Mouse (Mus musculus) forebrain, embryonic 14.5 days (tissue): ENCODE measurements at regions not wholly inside any gene's neighbourhood (a gene's known extent, or its start where the extent isn't known, plus 50 kb on each side); places are given as distances from the start of the nearest gene placed in this dataset.

Experiments
- ATAC-seq: fragments of 200-750 bp; cut with Nextera tagmentation; 2 replicates; pipeline ENCODE4 v1.8.0; 2017; ENCODE audit warnings: mild to moderate bottlenecking, moderate library complexity
- DNase-seq: peaks from one replicate; pipeline ENCODE4 v3.0.0-alpha.2; 2015; ENCODE audit warnings: low spot score
- H3K27ac ChIP-seq: fragments of 300-500 bp; sonication (generic); 2 replicates; pipeline ENCODE4 v1.5.1; 2014; ENCODE audit warnings: low read depth, mild to moderate bottlenecking, control low read depth, low read length, moderate library complexity
- H3K27me3 ChIP-seq: fragments of 300-500 bp; sonication (generic); replicated peaks from 2 replicates; pipeline ENCODE4 v1.6.1; 2014; ENCODE audit warnings: low read length, control low read depth, mixed read lengths; ENCODE audit not compliant: control insufficient read depth, insufficient read depth
- H3K36me3 ChIP-seq: fragments of 300-500 bp; sonication (generic); 2 replicates; pipeline ENCODE4 v1.6.1; 2014; ENCODE audit warnings: low read length, control low read depth; ENCODE audit not compliant: control insufficient read depth, insufficient read depth
- H3K4me1 ChIP-seq: fragments of 300-500 bp; sonication (generic); 2 replicates; pipeline ENCODE4 v1.6.1; 2014; ENCODE audit warnings: antibody characterized with exemption, low read length, control low read depth; ENCODE audit not compliant: control insufficient read depth, insufficient read depth
- H3K4me2 ChIP-seq: fragments of 300-500 bp; sonication (generic); 2 replicates; pipeline ENCODE4 v1.6.1; 2014; ENCODE audit warnings: mild to moderate bottlenecking, control low read depth, low read length
- H3K4me3 ChIP-seq: fragments of 300-500 bp; sonication (generic); 2 replicates; pipeline ENCODE4 v1.5.1; 2014; ENCODE audit warnings: low read depth, low read length, control low read depth
- H3K9ac ChIP-seq: fragments of 300-500 bp; sonication (generic); 2 replicates; pipeline ENCODE4 v1.6.1; 2014; ENCODE audit warnings: mild to moderate bottlenecking, low read length, control low read depth, moderate library complexity
- H3K9me3 ChIP-seq: fragments of 300-500 bp; sonication (generic); replicated peaks from 2 replicates; pipeline ENCODE4 v1.6.1; 2016; ENCODE audit warnings: low read length, control low read depth, mixed read lengths; ENCODE audit not compliant: control insufficient read depth
- WGBS: fragments of 180-500 bp; shearing (Covaris S2); extraction: QIAGEN DNeasy Blood & Tissue Kit; methylation state at CpG from one replicate; pipeline ENCODE4 v1.1.7; 2014; 5-methylcytosine and 5-hydroxymethylcytosine counted together

GRCm38 (mm10) chr4:100674916-100675315, 101.6 kb upstream of the Cachd1 start:
- Histone ChIP-seq H3K27ac (no peak overlapping the region), H3K27me3 (no peaks in the 10 kb centered on the region), H3K9me3 (no peaks in the 10 kb centered on the region), H3K4me2 (no peak overlapping the region), H3K9ac (no peak overlapping the region), H3K4me1 (no peaks in the 10 kb centered on the region), H3K4me3 (no peak overlapping the region), H3K36me3 (no peaks in the 10 kb centered on the region)
- DNase-seq = no peak
- 83% methylated on average over 4 of the region's 4 CpGs for WGBS
- ATAC-seq = no peak

GRCm38 (mm10) chr4:100683757-100684156, 92.7 kb upstream of the Cachd1 start:
- Histone ChIP-seq H3K27ac (no peak overlapping the region), H3K4me2 (no peak overlapping the region), H3K27me3 (no peaks in the 10 kb centered on the region), H3K4me3 (no peak overlapping the region), H3K36me3 (no peaks in the 10 kb centered on the region), H3K9ac (no peak overlapping the region), H3K4me1 (no peaks in the 10 kb centered on the region), H3K9me3 (no peaks in the 10 kb centered on the region)
- ATAC-seq = no peak
- DNase-seq = no peak
- 82% methylated on average over 7 of the region's 7 CpGs for WGBS

GRCm38 (mm10) chr4:100700002-100700401, 76.5 kb upstream of the Cachd1 start:
- Histone ChIP-seq H3K27me3 (no peaks in the 10 kb centered on the region), H3K27ac (no peak overlapping the region), H3K9ac (no peak overlapping the region), H3K36me3 (no peaks in the 10 kb centered on the region), H3K4me1 (no peaks in the 10 kb centered on the region), H3K4me3 (no peak overlapping the region), H3K4me2 (no peak overlapping the region), H3K9me3 (no peaks in the 10 kb centered on the region)
- DNase-seq = no peak
- WGBS = 86% methylated on average over 5 of the region's 5 CpGs
- no peak for ATAC-seq

GRCm38 (mm10) chr4:100700418-100700817, 76.1 kb upstream of the Cachd1 start:
- no peak overlapping the region for H3K4me2 ChIP-seq
- no peaks in the 10 kb centered on the region for H3K27me3 ChIP-seq
- H3K4me3 ChIP-seq = no peak overlapping the region
- H3K4me1 ChIP-seq = no peaks in the 10 kb centered on the region
- no peak for DNase-seq
- H3K9ac ChIP-seq = no peak overlapping the region
- no peaks in the 10 kb centered on the region for H3K36me3 ChIP-seq
- H3K9me3 ChIP-seq = no peaks in the 10 kb centered on the region
- no peak for ATAC-seq
- H3K27ac ChIP-seq = no peak overlapping the region
- WGBS = 81% methylated on average over 5 of the region's 5 CpGs

- WGBS = 21% methylated on average over 6 of the region's 6 CpGs
- no peak overlapping the region for H3K4me2 ChIP-seq
- ATAC-seq = peak; percentile 50; the same call in 1 of the 2 replicates
- H3K4me1 ChIP-seq = peaks cover 3% of the 10 kb centered on the region; the same call in 1 of the 2 replicates
- H3K9ac ChIP-seq = no peak overlapping the region
- DNase-seq = peak; percentile 68
- no peaks in the 10 kb centered on the region for H3K36me3 ChIP-seq
- H3K27me3 ChIP-seq = no peaks in the 10 kb centered on the region
- H3K9me3 ChIP-seq = no peaks in the 10 kb centered on the region
- H3K27ac ChIP-seq = no peak overlapping the region
- no peak overlapping the region for H3K4me3 ChIP-seq
Observed at GRCm38 (mm10) chr4:100705960-100706359, 70.5 kb upstream of the Cachd1 start.

GRCm38 (mm10) chr4:100707125-100707524, 69.3 kb upstream of the Cachd1 start:
- no peak for ATAC-seq
- H3K9ac ChIP-seq = peak overlapping the region; percentile 26; the same call in 1 of the 2 replicates
- no peak overlapping the region for H3K27ac ChIP-seq
- no peak overlapping the region for H3K4me3 ChIP-seq
- DNase-seq = peak; percentile 15
- peaks cover 3% of the 10 kb centered on the region; the same call in 1 of the 2 replicates for H3K4me1 ChIP-seq
- whole genome bisulfite sequencing = 22% methylated on average over 6 of the region's 6 CpGs
- no peaks in the 10 kb centered on the region for H3K36me3 ChIP-seq
- H3K9me3 ChIP-seq = no peaks in the 10 kb centered on the region
- peak overlapping the region; percentile 26 for H3K4me2 ChIP-seq
- H3K27me3 ChIP-seq = no peaks in the 10 kb centered on the region

- ATAC-seq (no peak), DNase-seq (peak; percentile 44)
- Histone ChIP-seq H3K9me3 (no peaks in the 10 kb centered on the region), H3K4me1 (peaks cover 3% of the 10 kb centered on the region; the same call in 1 of the 2 replicates), H3K27ac (no peak overlapping the region), H3K36me3 (no peaks in the 10 kb centered on the region), H3K4me2 (no peak overlapping the region), H3K27me3 (no peaks in the 10 kb centered on the region), H3K9ac (no peak overlapping the region), H3K4me3 (no peak overlapping the region)
- 95% methylated on average over 5 of the region's 5 CpGs for WGBS
Observed at GRCm38 (mm10) chr4:100708247-100708646, 68.2 kb upstream of the Cachd1 start.

- H3K36me3 ChIP-seq = no peaks in the 10 kb centered on the region
- H3K4me1 ChIP-seq = no peaks in the 10 kb centered on the region
- H3K4me2 ChIP-seq = no peak overlapping the region
- no peak overlapping the region for H3K9ac ChIP-seq
- no peak for DNase-seq
- H3K4me3 ChIP-seq = no peak overlapping the region
- no peaks in the 10 kb centered on the region for H3K27me3 ChIP-seq
- H3K27ac ChIP-seq = no peak overlapping the region
- H3K9me3 ChIP-seq = no peaks in the 10 kb centered on the region
- ATAC-seq = no peak
Observed at GRCm38 (mm10) chr4:100714240-100714639, 62.2 kb upstream of the Cachd1 start.

GRCm38 (mm10) chr4:100717601-100718000, 58.9 kb upstream of the Cachd1 start:
- ATAC-seq = no peak
- Histone ChIP-seq H3K27me3 (no peaks in the 10 kb centered on the region), H3K4me3 (no peak overlapping the region), H3K4me2 (no peak overlapping the region), H3K36me3 (no peaks in the 10 kb centered on the region), H3K4me1 (no peaks in the 10 kb centered on the region), H3K9me3 (no peaks in the 10 kb centered on the region), H3K9ac (no peak overlapping the region), H3K27ac (no peak overlapping the region)
- WGBS = 87% methylated on average over 9 of the region's 9 CpGs
- DNase-seq = no peak
